Mouse (Mus musculus): ENCODE data around the gene Btbd2.
A peak's percentile ranks its signal among the peaks of the same experiment; 100 is the strongest.

GRCm38 (mm10) chr10:80684214-80684613 is 27.3 kb upstream of the Btbd2 start:
- no peak for TF ChIP-seq MAX (IDR thresholded peaks at IDR 0.05; ENCODE audit: low read length)
- TF ChIP-seq MEF2A (IDR thresholded peaks at IDR 0.05; ENCODE audit: extremely low read depth, insufficient replicate concordance, low read depth, low read length, poor library complexity, severe bottlenecking) = no peak
- no peak for TF ChIP-seq TCF12 (IDR thresholded peaks at IDR 0.05; ENCODE audit: low read depth, low read length)
- no peak for TF ChIP-seq POLR2A (IDR thresholded peaks at IDR 0.05; ENCODE audit: control insufficient read depth in 1 of 2, insufficient read depth in 1 of 2, low read depth in 1 of 2, low read length in 2 of 2, poor library complexity in 1 of 2)
- peak; percentile 81 to 94 (median 90) for TF ChIP-seq CTCF (IDR thresholded peaks at IDR 0.05 in 2 of 3, conservative IDR thresholded peaks at IDR 0.05 in 1 of 3; ENCODE audit: control insufficient read depth in 1 of 3, insufficient read depth in 1 of 3, low read depth in 2 of 3, low read length in 3 of 3, poor library complexity in 1 of 3, severe bottlenecking in 1 of 3)
- no peak for TF ChIP-seq CHD1 (IDR thresholded peaks at IDR 0.05; ENCODE audit: low read depth, low read length)
- TF ChIP-seq EP300 (IDR thresholded peaks at IDR 0.05; ENCODE audit: low read depth in 1 of 2, low read length in 2 of 2) = no peak
